Mouse (Mus musculus) gastrocnemius, postnatal 36 days (tissue): ENCODE data around the gene Tmcc1. TPM values are rescaled to one million over a fixed set of nuclear protein-coding genes. Genes with fewer than 3 reads are reported as not detected.
"Not testable (repeated sequence)": the region's sequence is repeated elsewhere in the genome, so short reads cannot be mapped to it uniquely, and the experiment has no call there.

Experiments used
- DNase-seq, 2 experiments: peaks; one replicate each; pipeline ENCODE4 v3.0.0; 2022
- intact Hi-C: fragments of 180-260 bp; cut with DNase I; formaldehyde crosslinking; loops from one replicate; pipeline ENCODE4 v1.15.1; 2025
- total RNA-seq, 2 experiments: library from RNA; stranded (reverse); gene quantifications; 2 replicates each; pipeline ENCODE4 v1.2.3; 2021

Gene Tmcc1
- total RNA-seq, 2 experiments from 2014 or later = 46.3 to 59.5 TPM

GRCm38 (mm10) chr6:116086036-116086435 is 107.2 kb downstream of the Tmcc1 start:
- intact Hi-C loops = no loop called here
- no peak for DNase-seq

GRCm38 (mm10) chr6:116082239-116082638 is 111.0 kb downstream of the Tmcc1 start:
- DNase-seq = no peak
- intact Hi-C loops = no loop called here

- intact Hi-C loops = no loop called here
- DNase-seq = no peak
Observed at GRCm38 (mm10) chr6:116081375-116081774, 111.9 kb downstream of the Tmcc1 start.

- intact Hi-C loops = no loop called here
- no peak for DNase-seq
Observed at GRCm38 (mm10) chr6:116080756-116081155, 112.5 kb downstream of the Tmcc1 start.

- intact Hi-C loops = no loop called here
- no peak for DNase-seq
Observed at GRCm38 (mm10) chr6:116077608-116078007, 115.7 kb downstream of the Tmcc1 start.

GRCm38 (mm10) chr6:116074892-116075291 is 118.4 kb downstream of the Tmcc1 start:
- intact Hi-C loops = loop anchor here (5.0 kb wide), 1 partner anchor 38 kb away; no protein-coding TSS in a partner anchor
- no peak for DNase-seq

GRCm38 (mm10) chr6:116073610-116074009 is 119.7 kb downstream of the Tmcc1 start:
- no peak for DNase-seq
- intact Hi-C loops = loop anchor here (5.0 kb wide), 1 partner anchor 36 kb away; no protein-coding TSS in a partner anchor

GRCm38 (mm10) chr6:116072746-116073261 is 120.5 kb downstream of the Tmcc1 start:
- peak; percentile 16 to 33 for DNase-seq
- intact Hi-C loops = loop anchor here (5.0 kb wide), 1 partner anchor 36 kb away; no protein-coding TSS in a partner anchor

- intact Hi-C loops = loop anchor here (5.0 kb wide), 1 partner anchor 35 kb away; no protein-coding TSS in a partner anchor
- DNase-seq = no peak
Observed at GRCm38 (mm10) chr6:116072221-116072745, 121.0 kb downstream of the Tmcc1 start.

- DNase-seq = no peak
- intact Hi-C loops = loop anchor here (5.0 kb wide), 1 partner anchor 34 kb away; no protein-coding TSS in a partner anchor
Observed at GRCm38 (mm10) chr6:116071781-116072180, 121.5 kb downstream of the Tmcc1 start.

- intact Hi-C loops = loop anchor here (5.0 kb wide), 1 partner anchor 33 kb away; no protein-coding TSS in a partner anchor
- no peak for DNase-seq
Observed at GRCm38 (mm10) chr6:116070558-116070957, 122.7 kb downstream of the Tmcc1 start.

GRCm38 (mm10) chr6:116063516-116063915 is 129.8 kb downstream of the Tmcc1 start:
- no peak for DNase-seq
- intact Hi-C loops = no loop called here

GRCm38 (mm10) chr6:116059542-116059941 is 133.7 kb downstream of the Tmcc1 start:
- DNase-seq, intact Hi-C loops: not testable (repeated sequence)

- intact Hi-C loops = no loop called here
- DNase-seq = no peak
Observed at GRCm38 (mm10) chr6:116058541-116059300, 134.6 kb downstream of the Tmcc1 start.

GRCm38 (mm10) chr6:116056676-116057264 is 136.5 kb downstream of the Tmcc1 start:
- intact Hi-C loops = loop anchor here (1.0 kb wide), 1 partner anchor 13 kb away; no protein-coding TSS in a partner anchor
- DNase-seq = no peak

GRCm38 (mm10) chr6:116055766-116056165 is 137.5 kb downstream of the Tmcc1 start:
- intact Hi-C loops = loop anchor here (1.0 kb wide), 1 partner anchor 12 kb away; no protein-coding TSS in a partner anchor
- DNase-seq = no peak

- DNase-seq = peak; percentile 30 to 43
Observed at GRCm38 (mm10) chr6:116055001-116055471, 138.2 kb downstream of the Tmcc1 start.

GRCm38 (mm10) chr6:116047896-116048295 is 145.4 kb downstream of the Tmcc1 start:
- no peak for DNase-seq
- intact Hi-C loops = no loop called here

More at GRCm38 (mm10) chr6:116055001-116055471, 138.2 kb downstream of the Tmcc1 start:
- intact Hi-C loops = no loop called here

GRCm38 (mm10) chr6:116047366-116047765 is 145.9 kb downstream of the Tmcc1 start:
- no peak for DNase-seq
- intact Hi-C loops = no loop called here

GRCm38 (mm10) chr6:116044039-116044438 is 149.2 kb downstream of the Tmcc1 start:
- DNase-seq = no peak
- intact Hi-C loops = no loop called here

GRCm38 (mm10) chr6:116038222-116038621 is 155.1 kb downstream of the Tmcc1 start:
- no peak for DNase-seq
- intact Hi-C loops = loop anchor here (5.0 kb wide), 1 partner anchor 34 kb away; no protein-coding TSS in a partner anchor
